15 mouse cellular contexts compared by ENCODE assay signal in genomic region chr8:9654826-9655225, GRCm38 (mm10).
DNase-seq lines count a peak whose midpoint lies in the region; TF ChIP-seq lines count a peak whose summit lies in the region.
"Had no signal": no experiment of that assay in that cellular context is flagged by ENCODE, and none has a peak within 500 bp of the region (broad histone marks: within the 10 kb centered on the region; RNA-seq: fewer than 3 reads in every experiment).

No protein-coding gene starts in this region.

- H3K27ac ChIP-seq in layer of hippocampus, adult 2 months: 0 out of 2 replicates have a peak overlapping the region, but pooled peaks have one; percentile 10
- H3K27ac ChIP-seq: embryonic facial prominence, embryonic 12.5 days; heart, embryonic 10.5 days; hindbrain, embryonic 12.5 days had no signal

- no peak overlapping the region for H3K4me3 ChIP-seq in layer of hippocampus, adult 2 months
- H3K4me3 ChIP-seq: embryonic facial prominence, embryonic 12.5 days; heart, embryonic 10.5 days; hindbrain, embryonic 12.5 days had no signal

- peak; percentile 30 for DNase-seq in layer of hippocampus, adult 11-12 months (ENCODE audit: low spot score)
- DNase-seq in layer of hippocampus, adult 9-11 months: no peak
- DNase-seq in cerebellum, postnatal 10 days: peak; percentile 67 to 69
- DNase-seq in layer of hippocampus, adult 2 months (ENCODE audit: low spot score in 2 of 2): peak; percentile 29 to 35
- no peak for DNase-seq in T-cell, adult 2 months (ENCODE audit: low spot score)
- DNase-seq in urinary bladder, postnatal 14 days (ENCODE audit: low spot score): no peak
- DNase-seq: adrenal gland, adult 8-10 months; adrenal gland, postnatal 36 days; gastrocnemius, postnatal 10 days; heart, adult 18-20 months; heart, postnatal 10 days; heart, postnatal 4 days had no signal

- TF ChIP-seq CTCF in layer of hippocampus, adult 2 months (conservative IDR thresholded peaks at IDR 0.05): no peak

Comparison
In these comparisons a context has a peak if more than half of its experiments do, and no peak if none do; other contexts are left out.
1. DNase-seq: peak in layer of hippocampus, adult 11-12 months (single experiment), cerebellum, postnatal 10 days (2 of 2) and layer of hippocampus, adult 2 months (2 of 2); none in layer of hippocampus, adult 9-11 months (single experiment), T-cell, adult 2 months (single experiment) and urinary bladder, postnatal 14 days (single experiment).